Mouse (Mus musculus) intestine, postnatal 0 days (tissue): ENCODE data around the gene Pitpnc1. TPM values are rescaled to one million over a fixed set of nuclear protein-coding genes. Genes with fewer than 3 reads are reported as not detected.

Source experiments
- ATAC-seq: fragments of 200-750 bp; cut with Nextera tagmentation; 2 replicates; pipeline ENCODE4 v1.8.0; 2017; ENCODE audit warnings: mild to moderate bottlenecking, moderate TSS enrichment, moderate library complexity
- H3K27ac ChIP-seq: fragments of 300-500 bp; sonication (generic); 2 replicates; pipeline ENCODE4 v1.5.1; 2014; ENCODE audit warnings: mild to moderate bottlenecking, low read depth, low read length, moderate library complexity
- H3K27me3 ChIP-seq: fragments of 300-500 bp; sonication (generic); replicated peaks from 2 replicates; pipeline ENCODE4 v1.6.1; 2014; ENCODE audit warnings: low read length, mixed read lengths; ENCODE audit not compliant: control insufficient read depth, insufficient read depth
- H3K36me3 ChIP-seq: fragments of 300-500 bp; sonication (generic); 2 replicates; pipeline ENCODE4 v1.6.1; 2014; ENCODE audit warnings: mild to moderate bottlenecking, moderate library complexity; ENCODE audit not compliant: control insufficient read depth, insufficient read depth
- H3K4me1 ChIP-seq: fragments of 300-500 bp; sonication (generic); replicated peaks from 2 replicates; pipeline ENCODE4 v1.6.1; 2014; ENCODE audit warnings: antibody characterized with exemption, low read length, mixed read lengths; ENCODE audit not compliant: control insufficient read depth, insufficient read depth
- H3K4me2 ChIP-seq: fragments of 300-500 bp; sonication (generic); replicated peaks from 2 replicates; pipeline ENCODE4 v1.6.1; 2014; ENCODE audit warnings: low read depth, mild to moderate bottlenecking, moderate library complexity
- H3K4me3 ChIP-seq: fragments of 300-500 bp; sonication (generic); 2 replicates; pipeline ENCODE4 v1.5.1; 2014; ENCODE audit warnings: low read depth, low read length
- H3K9ac ChIP-seq: fragments of 300-500 bp; sonication (generic); 2 replicates; pipeline ENCODE4 v1.6.1; 2014; ENCODE audit warnings: mild to moderate bottlenecking, low read depth, low read length
- H3K9me3 ChIP-seq: fragments of 300-500 bp; sonication (generic); 2 replicates; pipeline ENCODE4 v1.6.1; 2016; ENCODE audit warnings: mixed run types; ENCODE audit not compliant: control insufficient read depth
- CTCF ChIP-seq: sonication (generic); IDR thresholded peaks from 2 replicates; pipeline ENCODE4 v1.5.1; 2016; ENCODE audit warnings: low read depth, mild to moderate bottlenecking, control low read depth, antibody characterized with exemption, moderate library complexity
- WGBS: fragments of 180-500 bp; shearing (Covaris S2); extraction: QIAGEN DNeasy Blood & Tissue Kit; methylation state at CpG from one replicate; pipeline ENCODE4 v1.1.7; 2014; 5-methylcytosine and 5-hydroxymethylcytosine counted together
- polyA plus RNA-seq: library from polyadenylated mRNA; unstranded; fragments of >200 nt; fragmentation: Nextera tagmentation; extraction: Ambion mirVana; gene quantifications from 2 replicates; pipeline ENCODE4 v1.2.1, GENCODE M21; 2015

Gene Pitpnc1
- polyA plus RNA-seq, 1 experiment from 2014 or later: 4.4 TPM

GRCm38 (mm10) chr11:107365938-107366712, 104.4 kb downstream of the Pitpnc1 start:
- WGBS: 51% methylated on average over 13 of the region's 13 CpGs
- no peak for ATAC-seq
- no peaks in the 10 kb centered on the region for H3K9me3 ChIP-seq
- no peaks in the 10 kb centered on the region; the same call in 1 of the 2 replicates for H3K4me1 ChIP-seq
- no peak overlapping the region for H3K4me3 ChIP-seq
- H3K27me3 ChIP-seq: no peaks in the 10 kb centered on the region
- no peak overlapping the region for H3K27ac ChIP-seq
- TF ChIP-seq CTCF: no peak
- peak overlapping the region; percentile 35; the same call in 1 of the 2 replicates for H3K4me2 ChIP-seq
- no peaks in the 10 kb centered on the region for H3K36me3 ChIP-seq
- no peak overlapping the region for H3K9ac ChIP-seq

DNA sequence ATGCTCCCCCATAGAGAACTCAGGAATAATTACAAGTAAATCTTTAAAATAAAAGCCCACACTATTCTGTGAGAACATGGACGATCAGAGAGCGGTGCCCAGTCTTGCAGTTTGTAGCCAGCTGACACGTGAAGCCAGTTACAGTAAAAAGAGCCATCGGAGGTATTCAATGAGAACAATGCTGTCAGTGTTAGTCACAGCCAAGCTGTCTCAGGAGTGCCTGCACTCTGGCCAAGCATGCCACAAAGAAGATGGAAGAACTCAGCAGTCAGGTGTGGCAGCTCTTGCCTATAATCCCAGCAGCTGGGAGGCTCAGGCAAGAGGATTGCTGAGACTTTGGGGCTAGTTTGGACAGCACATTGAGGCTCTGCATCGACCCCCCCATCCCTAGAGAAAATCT, 111.8 kb downstream of the Pitpnc1 start:
- 79% methylated on average over 5 of the region's 5 CpGs for WGBS
- Histone ChIP-seq H3K4me3 (no peak overlapping the region), H3K9me3 (no peaks in the 10 kb centered on the region), H3K4me2 (no peak overlapping the region), H3K36me3 (no peaks in the 10 kb centered on the region), H3K27ac (no peak overlapping the region), H3K27me3 (no peaks in the 10 kb centered on the region), H3K9ac (no peak overlapping the region), H3K4me1 (no peaks in the 10 kb centered on the region)
- no peak for TF ChIP-seq CTCF
- no peak for ATAC-seq

GRCm38 (mm10) chr11:107356224-107356623, 114.3 kb downstream of the Pitpnc1 start:
- Histone ChIP-seq H3K4me1 (no peaks in the 10 kb centered on the region), H3K4me2 (no peak overlapping the region), H3K4me3 (no peak overlapping the region), H3K9me3 (no peaks in the 10 kb centered on the region), H3K36me3 (no peaks in the 10 kb centered on the region), H3K27me3 (no peaks in the 10 kb centered on the region), H3K9ac (no peak overlapping the region), H3K27ac (no peak overlapping the region)
- WGBS: 70% methylated on average over 7 of the region's 7 CpGs
- TF ChIP-seq CTCF: no peak
- no peak for ATAC-seq

DNA sequence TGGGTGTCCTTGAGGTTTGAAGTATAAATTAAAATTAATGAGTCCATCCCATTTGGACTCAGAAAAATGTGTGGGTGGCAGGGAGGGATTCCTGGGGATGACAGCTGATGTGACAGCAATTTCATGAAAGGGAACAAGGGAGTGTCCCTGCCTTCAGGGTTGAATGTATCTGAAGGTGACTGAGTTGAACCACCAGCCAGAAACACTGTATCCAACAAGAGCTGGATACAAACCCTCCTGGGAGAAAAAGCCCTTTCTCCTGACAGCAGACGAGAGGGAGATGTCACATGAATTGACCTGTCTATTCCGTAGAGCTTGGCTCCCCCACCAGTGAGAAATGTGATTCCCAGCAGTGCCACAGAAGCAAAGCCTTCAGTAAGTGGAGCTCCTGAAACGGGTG, 115.0 kb downstream of the Pitpnc1 start:
- H3K4me3 ChIP-seq: no peak overlapping the region
- no peak for TF ChIP-seq CTCF
- H3K36me3 ChIP-seq: no peaks in the 10 kb centered on the region
- no peaks in the 10 kb centered on the region for H3K27me3 ChIP-seq
- WGBS: 80% methylated on average over 3 of the region's 3 CpGs
- H3K9me3 ChIP-seq: no peaks in the 10 kb centered on the region
- no peaks in the 10 kb centered on the region for H3K4me1 ChIP-seq
- no peak overlapping the region for H3K27ac ChIP-seq
- no peak for ATAC-seq
- no peak overlapping the region for H3K9ac ChIP-seq
- H3K4me2 ChIP-seq: no peak overlapping the region

DNA sequence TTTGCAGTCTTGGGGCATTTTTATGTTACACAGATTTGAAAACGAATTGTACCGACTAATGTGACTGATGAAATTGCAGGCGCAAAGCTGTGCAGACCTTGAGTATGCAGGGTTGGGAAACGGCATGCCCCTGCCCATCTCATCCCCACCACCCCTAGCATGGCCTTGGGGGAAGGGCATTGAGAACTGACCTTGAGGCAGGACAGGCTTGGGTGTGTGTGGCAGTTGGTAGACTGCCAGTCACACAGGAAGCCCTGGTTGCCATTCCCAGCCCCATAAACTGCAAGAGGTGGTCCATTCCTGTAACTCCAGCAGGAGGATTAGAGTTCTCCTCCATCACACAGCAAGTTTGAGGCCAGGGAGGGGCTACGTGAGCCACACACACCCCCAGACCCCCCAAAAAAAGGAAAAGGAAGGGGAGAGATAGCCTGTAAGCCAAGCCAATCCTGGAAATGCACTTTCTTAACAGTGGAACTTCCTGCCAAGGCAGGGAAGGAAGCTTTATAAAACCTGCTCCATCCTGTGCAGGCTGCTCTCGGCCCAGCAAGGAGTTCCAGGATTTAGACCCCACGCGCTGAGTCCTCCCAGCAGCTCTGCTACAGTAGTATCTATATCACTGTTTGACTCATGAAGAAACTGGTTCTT, 115.9 kb downstream of the Pitpnc1 start:
- Histone ChIP-seq H3K36me3 (no peaks in the 10 kb centered on the region), H3K9me3 (no peaks in the 10 kb centered on the region), H3K4me1 (no peaks in the 10 kb centered on the region), H3K27ac (no peak overlapping the region), H3K27me3 (no peaks in the 10 kb centered on the region), H3K9ac (no peak overlapping the region), H3K4me2 (no peak overlapping the region), H3K4me3 (no peak overlapping the region)
- no peak for TF ChIP-seq CTCF
- 74% methylated on average over 8 of the region's 8 CpGs for WGBS
- ATAC-seq: no peak

GRCm38 (mm10) chr11:107352596-107352995, 117.9 kb downstream of the Pitpnc1 start:
- no peak for ATAC-seq

More at GRCm38 (mm10) chr11:107352596-107352995, 117.9 kb downstream of the Pitpnc1 start:
- Histone ChIP-seq H3K4me1 (no peaks in the 10 kb centered on the region), H3K4me2 (no peak overlapping the region), H3K4me3 (no peak overlapping the region), H3K27ac (no peak overlapping the region), H3K36me3 (no peaks in the 10 kb centered on the region), H3K9me3 (no peaks in the 10 kb centered on the region), H3K27me3 (no peaks in the 10 kb centered on the region), H3K9ac (no peak overlapping the region)
- TF ChIP-seq CTCF: no peak
- WGBS: 47% methylated on average over 7 of the region's 7 CpGs
